Mouse (Mus musculus) hindbrain, embryonic 12.5 days (tissue): Measurements from ENCODE around the gene Ctnna2. TPM values are rescaled to one million over a fixed set of nuclear protein-coding genes. Genes with fewer than 3 reads are reported as not detected.

Experiments
- ATAC-seq: fragments of 200-750 bp; cut with Nextera tagmentation; 2 replicates; pipeline ENCODE4 v1.8.0; 2017; ENCODE audit warnings: moderate TSS enrichment; ENCODE audit not compliant: low FRiP score
- H3K27ac ChIP-seq: fragments of 300-500 bp; sonication (generic); 2 replicates; pipeline ENCODE4 v1.5.1; 2016; ENCODE audit warnings: mild to moderate bottlenecking
- H3K27me3 ChIP-seq: fragments of 300-500 bp; sonication (generic); 2 replicates; pipeline ENCODE4 v1.6.1; 2016; ENCODE audit warnings: mild to moderate bottlenecking
- H3K36me3 ChIP-seq: fragments of 300-500 bp; sonication (generic); 2 replicates; pipeline ENCODE4 v1.6.1; 2016; ENCODE audit warnings: mild to moderate bottlenecking
- H3K4me1 ChIP-seq: fragments of 300-500 bp; sonication (generic); 2 replicates; pipeline ENCODE4 v1.6.1; 2016
- H3K4me2 ChIP-seq: fragments of 300-500 bp; sonication (generic); replicated peaks from 2 replicates; pipeline ENCODE4 v1.6.1; 2016; ENCODE audit warnings: mild to moderate bottlenecking
- H3K4me3 ChIP-seq: fragments of 300-500 bp; sonication (generic); 2 replicates; pipeline ENCODE4 v1.5.1; 2016; ENCODE audit warnings: mild to moderate bottlenecking
- H3K9ac ChIP-seq: fragments of 300-500 bp; sonication (generic); 2 replicates; pipeline ENCODE4 v1.6.1; 2016; ENCODE audit warnings: mild to moderate bottlenecking, moderate library complexity
- H3K9me3 ChIP-seq: fragments of 300-500 bp; sonication (generic); replicated peaks from 2 replicates; pipeline ENCODE4 v1.6.1; 2016; ENCODE audit warnings: mild to moderate bottlenecking
- WGBS: fragments of 180-500 bp; shearing (Covaris S2); methylation state at CpG from one replicate; pipeline ENCODE4 v1.1.7; 2016; 5-methylcytosine and 5-hydroxymethylcytosine counted together
- polyA plus RNA-seq: library from polyadenylated mRNA; unstranded; fragments of >200 nt; fragmentation: Nextera tagmentation; extraction: Ambion mirVana; gene quantifications from 2 replicates; pipeline ENCODE4 v1.2.1, GENCODE M21; 2016

Gene Ctnna2
- polyA plus RNA-seq, 1 experiment from 2014 or later, result 98.5 TPM

GRCm38 (mm10) chr6:77644591-77644990 is 334.9 kb downstream of the Ctnna2 start:
- WGBS, result 83% methylated on average over 4 of the region's 4 CpGs
- Histone ChIP-seq H3K9ac (no peak overlapping the region), H3K4me3 (no peak overlapping the region), H3K4me1 (no peaks in the 10 kb centered on the region), H3K4me2 (no peak overlapping the region), H3K27me3 (no peaks in the 10 kb centered on the region), H3K9me3 (no peaks in the 10 kb centered on the region), H3K36me3 (no peaks in the 10 kb centered on the region), H3K27ac (no peak overlapping the region)
- no peak for ATAC-seq

- Histone ChIP-seq H3K27ac (no peak overlapping the region), H3K27me3 (no peaks in the 10 kb centered on the region), H3K9me3 (no peaks in the 10 kb centered on the region), H3K4me3 (no peak overlapping the region), H3K9ac (no peak overlapping the region), H3K36me3 (no peaks in the 10 kb centered on the region), H3K4me1 (no peaks in the 10 kb centered on the region), H3K4me2 (no peak overlapping the region)
- WGBS, result 91% methylated on average over 2 of the region's 2 CpGs
- ATAC-seq, result no peak
Measured at GRCm38 (mm10) chr6:77638784-77639183, 340.7 kb downstream of the Ctnna2 start.

- Histone ChIP-seq H3K4me3 (no peak overlapping the region), H3K4me2 (no peak overlapping the region), H3K4me1 (no peaks in the 10 kb centered on the region), H3K36me3 (no peaks in the 10 kb centered on the region), H3K9ac (no peak overlapping the region), H3K27ac (no peak overlapping the region), H3K27me3 (no peaks in the 10 kb centered on the region), H3K9me3 (no peaks in the 10 kb centered on the region)
- WGBS, result 34% methylated on average over 9 of the region's 9 CpGs
- no peak for ATAC-seq
Measured at GRCm38 (mm10) chr6:77633997-77634396, 345.5 kb downstream of the Ctnna2 start.

GRCm38 (mm10) chr6:77628573-77629192 is 350.8 kb downstream of the Ctnna2 start:
- Histone ChIP-seq H3K9ac (no peak overlapping the region), H3K4me2 (no peak overlapping the region), H3K4me1 (no peaks in the 10 kb centered on the region), H3K9me3 (no peaks in the 10 kb centered on the region), H3K4me3 (no peak overlapping the region), H3K27me3 (no peaks in the 10 kb centered on the region), H3K27ac (no peak overlapping the region), H3K36me3 (no peaks in the 10 kb centered on the region)
- peak; percentile 79; the same call in 1 of the 2 replicates for ATAC-seq
- WGBS, result 52% methylated on average over 7 of the region's 7 CpGs

- Histone ChIP-seq H3K4me1 (no peaks in the 10 kb centered on the region), H3K27ac (no peak overlapping the region), H3K9me3 (no peaks in the 10 kb centered on the region), H3K4me2 (no peak overlapping the region), H3K36me3 (no peaks in the 10 kb centered on the region), H3K27me3 (no peaks in the 10 kb centered on the region), H3K9ac (no peak overlapping the region), H3K4me3 (no peak overlapping the region)
- WGBS, result 91% methylated on average over 14 of the region's 14 CpGs
- no peak for ATAC-seq
Measured at GRCm38 (mm10) chr6:77604642-77605392, 374.7 kb downstream of the Ctnna2 start.

- 45% methylated on average over 1 of the region's 1 CpGs for WGBS
- Histone ChIP-seq H3K27ac (no peak overlapping the region), H3K9ac (no peak overlapping the region), H3K4me3 (no peak overlapping the region), H3K27me3 (no peaks in the 10 kb centered on the region), H3K36me3 (no peaks in the 10 kb centered on the region), H3K4me1 (no peaks in the 10 kb centered on the region), H3K4me2 (no peak overlapping the region), H3K9me3 (no peaks in the 10 kb centered on the region)
- ATAC-seq, result no peak
Measured at GRCm38 (mm10) chr6:77603914-77604313, 375.6 kb downstream of the Ctnna2 start.

- H3K4me3 ChIP-seq, result no peak overlapping the region
- H3K36me3 ChIP-seq, result no peaks in the 10 kb centered on the region
- no peak overlapping the region for H3K4me2 ChIP-seq
- no peaks in the 10 kb centered on the region for H3K4me1 ChIP-seq
- H3K27me3 ChIP-seq, result no peaks in the 10 kb centered on the region
- no peak for ATAC-seq
- H3K27ac ChIP-seq, result no peak overlapping the region
- H3K9me3 ChIP-seq, result no peaks in the 10 kb centered on the region
- WGBS, result 69% methylated on average over 2 of the region's 2 CpGs
- H3K9ac ChIP-seq, result no peak overlapping the region
Measured at GRCm38 (mm10) chr6:77599244-77599643, 380.3 kb downstream of the Ctnna2 start.

- no peak for ATAC-seq
- 38% methylated on average over 4 of the region's 4 CpGs for WGBS
- Histone ChIP-seq H3K4me3 (no peak overlapping the region), H3K36me3 (no peaks in the 10 kb centered on the region), H3K27ac (no peak overlapping the region), H3K9me3 (no peaks in the 10 kb centered on the region), H3K4me1 (no peaks in the 10 kb centered on the region), H3K4me2 (no peak overlapping the region), H3K9ac (no peak overlapping the region), H3K27me3 (no peaks in the 10 kb centered on the region)
Measured at GRCm38 (mm10) chr6:77582568-77582967, 396.9 kb downstream of the Ctnna2 start.

GRCm38 (mm10) chr6:77580926-77581325 is 398.6 kb downstream of the Ctnna2 start:
- no peaks in the 10 kb centered on the region for H3K27me3 ChIP-seq
- H3K27ac ChIP-seq, result no peak overlapping the region
- H3K9me3 ChIP-seq, result no peaks in the 10 kb centered on the region
- ATAC-seq, result no peak
- no peak overlapping the region for H3K4me3 ChIP-seq
- no peak overlapping the region for H3K4me2 ChIP-seq
- no peaks in the 10 kb centered on the region for H3K4me1 ChIP-seq
- no peak overlapping the region for H3K9ac ChIP-seq
- H3K36me3 ChIP-seq, result no peaks in the 10 kb centered on the region

- 67% methylated on average over 1 of the region's 1 CpGs for WGBS
- H3K9me3 ChIP-seq, result no peaks in the 10 kb centered on the region
- no peaks in the 10 kb centered on the region for H3K36me3 ChIP-seq
- no peak overlapping the region for H3K4me3 ChIP-seq
- no peak overlapping the region for H3K9ac ChIP-seq
- H3K4me2 ChIP-seq, result no peak overlapping the region
- no peaks in the 10 kb centered on the region for H3K4me1 ChIP-seq
- no peak overlapping the region for H3K27ac ChIP-seq
- no peak for ATAC-seq
- no peaks in the 10 kb centered on the region for H3K27me3 ChIP-seq
Measured at GRCm38 (mm10) chr6:77578612-77579011, 400.9 kb downstream of the Ctnna2 start.

- H3K4me3 ChIP-seq, result no peak overlapping the region
- H3K36me3 ChIP-seq, result no peaks in the 10 kb centered on the region
- 47% methylated on average over 3 of the region's 3 CpGs for WGBS
- H3K9ac ChIP-seq, result no peak overlapping the region
- ATAC-seq, result no peak
- H3K9me3 ChIP-seq, result no peaks in the 10 kb centered on the region
- H3K27me3 ChIP-seq, result no peaks in the 10 kb centered on the region
- H3K4me2 ChIP-seq, result no peak overlapping the region
- H3K27ac ChIP-seq, result no peak overlapping the region
- no peaks in the 10 kb centered on the region for H3K4me1 ChIP-seq
Measured at GRCm38 (mm10) chr6:77577585-77577984, 401.9 kb downstream of the Ctnna2 start.

GRCm38 (mm10) chr6:77572614-77573013 is 406.9 kb downstream of the Ctnna2 start:
- Histone ChIP-seq H3K9me3 (no peaks in the 10 kb centered on the region), H3K27ac (no peak overlapping the region), H3K36me3 (no peaks in the 10 kb centered on the region), H3K4me3 (no peak overlapping the region), H3K4me1 (no peaks in the 10 kb centered on the region), H3K27me3 (no peaks in the 10 kb centered on the region), H3K4me2 (no peak overlapping the region), H3K9ac (no peak overlapping the region)
- ATAC-seq, result no peak
- 46% methylated on average over 3 of the region's 3 CpGs for WGBS

GRCm38 (mm10) chr6:77569851-77570250 is 409.6 kb downstream of the Ctnna2 start:
- no peak overlapping the region for H3K9ac ChIP-seq
- 95% methylated on average over 3 of the region's 3 CpGs for WGBS
- no peak overlapping the region for H3K4me2 ChIP-seq
- H3K36me3 ChIP-seq, result no peaks in the 10 kb centered on the region
- H3K4me3 ChIP-seq, result no peak overlapping the region
- H3K27me3 ChIP-seq, result no peaks in the 10 kb centered on the region
- no peaks in the 10 kb centered on the region for H3K4me1 ChIP-seq
- ATAC-seq, result no peak
- H3K27ac ChIP-seq, result no peak overlapping the region
- H3K9me3 ChIP-seq, result no peaks in the 10 kb centered on the region
